Mouse (Mus musculus): ENCODE data around the gene Smc1b. TPM values are rescaled to one million over a fixed set of nuclear protein-coding genes. Genes with fewer than 3 reads are reported as not detected.
"Not testable (repeated sequence)": the region's sequence is repeated elsewhere in the genome, so short reads cannot be mapped to it uniquely, and the experiment has no call there.

Smc1b gene
- polyA plus RNA-seq, 2 experiments from 2014 or later: 0.08 TPM; not detected in 1

DNA sequence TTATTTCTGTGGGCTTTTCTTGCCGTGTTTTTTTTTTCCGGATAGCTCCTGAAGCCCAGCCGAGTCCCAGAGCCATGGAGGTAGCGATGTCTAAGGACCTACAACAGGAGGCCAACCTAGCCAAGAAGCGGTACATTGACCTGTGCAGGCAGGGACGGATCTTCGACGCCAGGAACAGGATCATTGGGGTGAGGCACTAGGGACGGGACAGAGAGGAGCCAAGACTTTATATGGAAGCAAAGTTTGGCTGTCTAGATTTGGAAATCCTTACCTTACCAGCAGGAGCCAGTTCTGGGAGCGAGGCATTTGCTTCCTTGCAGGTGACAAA lies 393 bp upstream of the Smc1b start:
- no peak for ATAC-seq

DNA sequence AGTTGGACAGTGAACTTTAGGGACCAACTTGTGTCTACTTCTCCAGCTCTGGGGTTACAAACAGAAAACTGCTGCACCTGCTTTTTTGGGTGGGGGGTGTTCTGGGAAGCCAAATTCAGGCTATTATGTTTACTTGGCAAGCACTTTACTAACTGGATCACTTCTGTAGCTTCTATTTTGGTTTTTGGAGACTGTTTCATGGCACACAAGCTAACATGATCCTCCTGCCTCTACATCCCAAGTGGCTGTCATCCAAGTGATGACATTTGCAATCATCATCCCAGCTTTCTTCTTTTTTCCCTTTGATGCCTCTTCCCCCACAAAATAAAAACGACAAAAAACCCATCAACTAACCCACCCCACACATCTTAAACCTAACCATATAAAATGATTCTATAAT lies 46.1 kb downstream of the Smc1b start:
- ATAC-seq: no peak

- ATAC-seq: no peak
These were observed 59.1 kb downstream of the Smc1b start for GRCm38 (mm10) chr15:85072651-85073050.

GRCm38 (mm10) chr15:85070561-85070960 lies 61.2 kb downstream of the Smc1b start:
- ATAC-seq: peak; percentile 85

- ATAC-seq: no peak
These were observed 68.3 kb downstream of the Smc1b start for GRCm38 (mm10) chr15:85063421-85063820.

GRCm38 (mm10) chr15:85055186-85055585 lies 76.6 kb downstream of the Smc1b start:
- no peak for ATAC-seq

- no peak for ATAC-seq
These were observed 77.7 kb downstream of the Smc1b start for GRCm38 (mm10) chr15:85054098-85054497.

DNA sequence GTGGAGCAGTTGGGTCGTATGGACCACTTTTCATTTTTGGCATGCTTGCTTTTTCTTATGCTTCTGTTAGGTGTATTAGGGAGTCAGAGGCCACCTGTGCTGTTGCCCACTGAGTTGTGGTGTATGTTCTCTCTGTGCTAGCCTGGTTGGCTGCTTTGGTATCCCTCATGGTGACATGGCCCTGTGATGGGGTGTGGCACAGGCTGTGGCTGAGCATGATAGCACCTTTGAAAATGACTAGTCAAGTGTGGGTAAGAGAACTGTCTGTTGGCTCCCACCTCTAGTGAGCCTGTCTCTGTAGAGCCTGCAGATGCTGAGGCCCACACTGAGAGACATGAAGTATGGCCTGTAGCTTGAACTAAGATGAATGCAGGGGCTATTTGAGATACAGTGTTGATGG lies 82.0 kb downstream of the Smc1b start:
- no peak for ATAC-seq

- ATAC-seq: no peak
These were observed 83.9 kb downstream of the Smc1b start for GRCm38 (mm10) chr15:85047865-85048264.

DNA sequence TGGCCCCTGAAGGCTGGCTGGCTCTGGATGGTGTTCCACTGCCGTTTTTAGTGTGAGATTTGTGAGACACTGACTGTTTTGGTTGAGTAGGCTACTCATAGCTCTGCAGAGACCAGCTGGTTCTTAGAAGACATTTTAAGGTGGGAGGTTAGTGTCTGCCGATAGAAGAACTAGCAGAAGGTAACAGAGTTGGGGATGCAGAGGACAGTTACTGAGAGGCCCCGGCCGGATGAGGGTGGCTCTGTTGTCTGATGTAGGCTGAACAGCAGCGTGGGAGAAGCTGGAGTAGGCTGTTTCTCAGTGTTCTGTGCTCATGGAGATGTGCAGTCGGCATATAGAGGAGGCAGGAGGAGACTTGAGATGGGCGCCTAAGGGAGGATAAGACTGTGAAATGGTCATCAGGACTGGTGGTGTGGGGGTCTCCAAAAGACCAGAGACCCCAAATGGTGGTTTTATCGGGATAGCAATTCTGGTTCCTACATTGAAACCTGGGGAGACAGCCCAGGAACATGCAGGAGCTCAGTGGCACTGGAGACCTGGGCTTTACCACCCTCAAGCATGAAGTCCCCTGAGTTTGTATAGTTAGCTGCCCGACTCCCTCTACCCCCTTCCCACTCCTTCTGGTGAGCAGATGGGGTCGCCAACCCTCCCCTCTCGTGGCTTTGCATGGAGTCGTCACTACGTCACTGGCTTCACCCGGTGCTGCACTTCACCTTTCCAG lies 85.4 kb downstream of the Smc1b start:
- ATAC-seq: no peak

GRCm38 (mm10) chr15:85043761-85044160 lies 88.0 kb downstream of the Smc1b start:
- ATAC-seq: no peak

GRCm38 (mm10) chr15:85043116-85043515 lies 88.6 kb downstream of the Smc1b start:
- peak; percentile 49 for ATAC-seq

DNA sequence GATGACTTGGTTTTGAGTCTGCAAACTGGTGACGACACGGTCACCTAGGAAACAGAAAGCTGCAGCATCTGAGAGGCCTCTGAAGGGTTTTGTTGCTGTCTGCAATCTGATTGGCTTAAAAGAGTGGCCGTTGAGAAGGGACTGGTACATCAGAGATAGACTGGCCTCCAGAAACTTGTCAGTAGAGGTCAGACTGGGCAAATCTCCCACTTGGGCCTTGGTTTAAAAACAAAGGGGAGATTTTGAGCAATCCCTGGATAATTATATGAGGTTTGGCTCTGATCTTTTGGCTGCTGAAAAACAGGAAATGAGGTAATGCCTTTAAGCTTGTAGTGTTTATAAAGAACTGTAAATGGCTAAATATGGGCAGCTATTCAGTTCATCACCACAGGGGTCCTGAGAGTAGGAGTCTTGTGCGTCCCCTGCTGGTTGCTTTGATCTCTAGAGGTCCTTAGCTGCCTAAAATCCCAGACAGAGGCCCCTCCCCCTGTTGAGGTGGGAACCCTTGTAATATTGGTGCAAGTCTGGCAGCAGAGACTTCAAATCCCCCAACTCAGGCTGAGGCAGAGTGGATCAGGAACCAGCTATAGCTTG lies 89.3 kb downstream of the Smc1b start:
- peak; percentile 88 for ATAC-seq

- no peak for ATAC-seq
These were observed 90.1 kb downstream of the Smc1b start for GRCm38 (mm10) chr15:85041546-85042225.

GRCm38 (mm10) chr15:85037343-85037690 lies 94.4 kb downstream of the Smc1b start:
- ATAC-seq: no peak

DNA sequence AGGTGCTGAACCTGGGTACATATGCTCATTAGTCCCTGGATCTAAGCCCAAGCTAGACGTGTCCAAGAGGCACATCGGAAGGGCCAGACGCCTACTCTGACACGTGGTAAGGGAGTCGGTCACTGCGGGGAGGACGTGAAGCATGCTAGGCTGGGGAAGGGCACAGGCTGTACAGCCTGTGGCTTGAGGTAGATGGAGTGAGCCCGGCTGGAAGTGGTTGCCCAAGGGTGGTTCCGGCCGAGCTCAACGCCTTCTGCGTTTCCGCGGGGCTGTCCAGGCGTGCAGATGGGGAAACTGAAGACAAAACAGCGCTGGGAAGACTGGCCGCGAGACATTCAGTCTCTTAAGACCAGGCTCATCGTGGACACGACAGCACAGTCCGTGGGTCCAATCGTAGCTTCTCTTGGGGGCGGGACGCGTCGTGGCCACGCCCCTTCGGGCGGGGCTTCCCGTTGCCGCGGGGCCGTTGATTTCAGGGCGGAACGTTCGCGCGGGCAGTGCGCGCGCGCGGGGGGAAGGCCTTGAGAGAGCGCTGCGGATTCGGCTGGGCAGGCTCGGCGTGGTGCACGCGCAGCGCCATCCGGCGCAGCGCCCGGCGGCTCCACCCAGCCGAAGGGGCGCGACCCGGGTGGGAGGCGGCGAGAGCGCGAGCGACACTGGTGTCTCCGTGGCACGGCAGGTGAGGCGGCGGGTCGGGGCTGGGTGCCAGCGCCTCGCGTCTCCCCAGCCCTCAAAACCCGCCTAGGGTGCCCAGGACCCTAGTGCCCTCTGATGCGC lies 95.0 kb downstream of the Smc1b start:
- ATAC-seq: peak; percentile 92

GRCm38 (mm10) chr15:85033916-85034315 lies 97.8 kb downstream of the Smc1b start:
- ATAC-seq: not testable (repeated sequence)

- ATAC-seq: no peak
These were observed 99.9 kb downstream of the Smc1b start for GRCm38 (mm10) chr15:85031866-85032265.

DNA sequence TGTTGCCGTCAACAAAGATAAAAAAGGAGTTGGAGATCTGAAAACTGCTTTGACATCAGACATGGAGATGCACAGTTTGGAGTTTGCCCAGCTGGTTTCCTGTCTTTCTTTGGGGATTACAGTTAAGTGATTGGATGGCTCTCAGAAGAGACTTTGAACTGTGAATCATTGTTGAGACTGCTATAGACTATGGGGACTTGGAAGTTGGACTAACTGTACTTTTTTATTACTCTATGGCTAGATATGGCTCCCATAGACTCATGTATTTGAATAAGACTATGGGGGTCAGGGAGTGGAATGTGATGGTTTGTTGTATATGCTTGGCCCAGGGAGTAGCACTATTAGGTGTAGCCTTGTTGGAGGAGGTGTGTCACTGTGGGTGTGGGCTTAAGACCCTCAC lies 101.1 kb downstream of the Smc1b start:
- not testable (repeated sequence) for ATAC-seq

GRCm38 (mm10) chr15:85028648-85029047 lies 103.1 kb downstream of the Smc1b start, which contains the start of gene Fam118a:
Fam118a (plus strand) TSS chr15:85028948.
- not testable (repeated sequence) for ATAC-seq

- no peak for ATAC-seq
These were observed 104.0 kb downstream of the Smc1b start for GRCm38 (mm10) chr15:85027740-85028139.

- ATAC-seq: no peak
These were observed 105.6 kb downstream of the Smc1b start for GRCm38 (mm10) chr15:85026197-85026596.

DNA sequence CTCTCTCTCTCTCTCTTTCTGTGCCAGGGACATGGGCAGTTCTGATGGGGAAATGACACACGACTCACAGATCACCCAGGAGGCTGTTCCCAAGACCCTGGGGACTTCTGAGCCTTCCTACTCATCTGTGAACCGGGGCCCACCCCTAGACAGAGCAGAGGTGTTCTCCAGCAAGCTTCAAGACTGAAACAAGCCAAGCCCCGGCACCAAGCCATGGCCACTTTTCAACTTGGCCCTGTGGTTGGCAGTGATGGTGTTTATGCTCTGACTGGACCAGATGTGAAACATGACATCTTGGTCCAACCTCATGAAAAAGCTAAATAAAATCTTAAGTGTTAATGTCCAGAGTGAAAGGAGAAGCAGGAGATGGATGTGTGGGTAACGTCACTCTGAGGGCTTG lies 109.6 kb downstream of the Smc1b start:
- no peak for ATAC-seq
